Mouse (Mus musculus) embryonic facial prominence, embryonic 12.5 days (tissue): Measurements from ENCODE around the gene Osbpl9. TPM values are rescaled to one million over a fixed set of nuclear protein-coding genes. Genes with fewer than 3 reads are reported as not detected.

Experiments
- ATAC-seq: fragments of 200-750 bp; cut with Nextera tagmentation; 2 replicates; pipeline ENCODE4 v1.8.0; 2017; ENCODE audit not compliant: insufficient number of reproducible peaks, insufficient read depth, low FRiP score, low TSS enrichment
- H3K27ac ChIP-seq: fragments of 300-500 bp; sonication (generic); 2 replicates; pipeline ENCODE4 v1.5.1; 2016; ENCODE audit warnings: mild to moderate bottlenecking
- H3K27me3 ChIP-seq: fragments of 300-500 bp; sonication (generic); 2 replicates; pipeline ENCODE4 v1.6.1; 2016; ENCODE audit warnings: mild to moderate bottlenecking, moderate library complexity
- H3K36me3 ChIP-seq: fragments of 300-500 bp; sonication (generic); 2 replicates; pipeline ENCODE4 v1.6.1; 2016; ENCODE audit warnings: mild to moderate bottlenecking
- H3K4me1 ChIP-seq: fragments of 300-500 bp; sonication (generic); 2 replicates; pipeline ENCODE4 v1.6.1; 2016
- H3K4me2 ChIP-seq: fragments of 300-500 bp; sonication (generic); replicated peaks from 2 replicates; pipeline ENCODE4 v1.6.1; 2016; ENCODE audit warnings: mild to moderate bottlenecking, moderate library complexity
- H3K4me3 ChIP-seq: fragments of 300-500 bp; sonication (generic); 2 replicates; pipeline ENCODE4 v1.5.1; 2016; ENCODE audit warnings: mild to moderate bottlenecking
- H3K9ac ChIP-seq: fragments of 300-500 bp; sonication (generic); 2 replicates; pipeline ENCODE4 v1.6.1; 2016; ENCODE audit warnings: mild to moderate bottlenecking, moderate library complexity
- H3K9me3 ChIP-seq: fragments of 300-500 bp; sonication (generic); 2 replicates; pipeline ENCODE4 v1.6.1; 2016; ENCODE audit warnings: mild to moderate bottlenecking, moderate library complexity
- WGBS: fragments of 180-500 bp; shearing (Covaris S2); methylation state at CpG from one replicate; pipeline ENCODE4 v1.1.7; 2016; 5-methylcytosine and 5-hydroxymethylcytosine counted together
- polyA plus RNA-seq: library from polyadenylated mRNA; unstranded; fragments of >200 nt; fragmentation: Nextera tagmentation; extraction: Ambion mirVana; gene quantifications from 2 replicates; pipeline ENCODE4 v1.2.1, GENCODE M21; 2016

Osbpl9 gene
- polyA plus RNA-seq, 1 experiment from 2014 or later: 76.1 TPM

GRCm38 (mm10) chr4:109092344-109092743 is 109.7 kb downstream of the Osbpl9 start:
- no peak overlapping the region for H3K9ac ChIP-seq
- no peak for ATAC-seq
- no peak overlapping the region for H3K4me2 ChIP-seq
- H3K27ac ChIP-seq: no peak overlapping the region
- H3K4me3 ChIP-seq: no peak overlapping the region
- H3K4me1 ChIP-seq: no peaks in the 10 kb centered on the region
- H3K9me3 ChIP-seq: no peaks in the 10 kb centered on the region
- 89% methylated on average over 5 of the region's 5 CpGs for WGBS
- 0 out of 2 replicates have a peak, but pooled peaks cover 4% of the 10 kb centered on the region for H3K36me3 ChIP-seq
- H3K27me3 ChIP-seq: no peaks in the 10 kb centered on the region

GRCm38 (mm10) chr4:109091241-109091777 is 110.8 kb downstream of the Osbpl9 start:
- Histone ChIP-seq H3K4me1 (no peaks in the 10 kb centered on the region), H3K27ac (no peak overlapping the region), H3K4me2 (no peak overlapping the region), H3K27me3 (no peaks in the 10 kb centered on the region), H3K36me3 (no peaks in the 10 kb centered on the region), H3K4me3 (no peak overlapping the region), H3K9ac (no peak overlapping the region), H3K9me3 (no peaks in the 10 kb centered on the region)
- 82% methylated on average over 8 of the region's 8 CpGs for WGBS
- ATAC-seq: no peak

GRCm38 (mm10) chr4:109089999-109090398 is 112.1 kb downstream of the Osbpl9 start:
- Histone ChIP-seq H3K4me1 (no peaks in the 10 kb centered on the region), H3K4me3 (no peak overlapping the region), H3K27ac (no peak overlapping the region), H3K9me3 (no peaks in the 10 kb centered on the region), H3K27me3 (no peaks in the 10 kb centered on the region), H3K9ac (no peak overlapping the region), H3K36me3 (no peaks in the 10 kb centered on the region), H3K4me2 (no peak overlapping the region)
- ATAC-seq: no peak
- 69% methylated on average over 6 of the region's 6 CpGs for WGBS

GRCm38 (mm10) chr4:109089171-109089570 is 112.9 kb downstream of the Osbpl9 start:
- 85% methylated on average over 5 of the region's 5 CpGs for WGBS
- no peaks in the 10 kb centered on the region for H3K4me1 ChIP-seq
- no peaks in the 10 kb centered on the region for H3K36me3 ChIP-seq
- H3K9ac ChIP-seq: no peak overlapping the region
- no peak overlapping the region for H3K27ac ChIP-seq
- no peak overlapping the region for H3K4me3 ChIP-seq
- no peaks in the 10 kb centered on the region for H3K9me3 ChIP-seq
- H3K27me3 ChIP-seq: no peaks in the 10 kb centered on the region
- no peak for ATAC-seq
- H3K4me2 ChIP-seq: no peak overlapping the region

- Histone ChIP-seq H3K36me3 (peaks cover 35% of the 10 kb centered on the region), H3K9me3 (no peaks in the 10 kb centered on the region)
- WGBS: 72% methylated on average over 5 of the region's 5 CpGs
Measured at GRCm38 (mm10) chr4:109080118-109080517, 122.0 kb downstream of the Osbpl9 start.

GRCm38 (mm10) chr4:109079676-109080075 is 122.4 kb downstream of the Osbpl9 start:
- ATAC-seq: no peak
- H3K9ac ChIP-seq: no peak overlapping the region
- no peaks in the 10 kb centered on the region for H3K4me1 ChIP-seq
- H3K4me3 ChIP-seq: no peak overlapping the region
- no peaks in the 10 kb centered on the region for H3K9me3 ChIP-seq
- H3K4me2 ChIP-seq: no peak overlapping the region
- 72% methylated on average over 3 of the region's 3 CpGs for WGBS
- H3K27ac ChIP-seq: no peak overlapping the region
- no peaks in the 10 kb centered on the region for H3K27me3 ChIP-seq
- H3K36me3 ChIP-seq: peaks cover 35% of the 10 kb centered on the region

More at GRCm38 (mm10) chr4:109080118-109080517, 122.0 kb downstream of the Osbpl9 start:
- H3K27me3 ChIP-seq: no peaks in the 10 kb centered on the region
- ATAC-seq: no peak
- no peak overlapping the region for H3K27ac ChIP-seq
- H3K4me2 ChIP-seq: no peak overlapping the region
- H3K4me3 ChIP-seq: no peak overlapping the region
- H3K4me1 ChIP-seq: no peaks in the 10 kb centered on the region
- no peak overlapping the region for H3K9ac ChIP-seq

- Histone ChIP-seq H3K9ac (no peak overlapping the region), H3K36me3 (peaks cover 33% of the 10 kb centered on the region), H3K4me2 (no peak overlapping the region), H3K4me3 (no peak overlapping the region), H3K9me3 (no peaks in the 10 kb centered on the region), H3K4me1 (no peaks in the 10 kb centered on the region), H3K27me3 (no peaks in the 10 kb centered on the region), H3K27ac (no peak overlapping the region)
- WGBS: 89% methylated on average over 7 of the region's 7 CpGs
- ATAC-seq: no peak
Measured at GRCm38 (mm10) chr4:109078941-109079340, 123.1 kb downstream of the Osbpl9 start.

- Histone ChIP-seq H3K27me3 (no peaks in the 10 kb centered on the region), H3K4me3 (no peak overlapping the region), H3K36me3 (peaks cover 26% of the 10 kb centered on the region), H3K27ac (no peak overlapping the region), H3K9me3 (no peaks in the 10 kb centered on the region), H3K4me1 (0 out of 2 replicates have a peak, but pooled peaks cover 3% of the 10 kb centered on the region), H3K9ac (no peak overlapping the region), H3K4me2 (no peak overlapping the region)
- 81% methylated on average over 3 of the region's 3 CpGs for WGBS
- ATAC-seq: no peak
Measured at GRCm38 (mm10) chr4:109073296-109073695, 128.8 kb downstream of the Osbpl9 start.

GRCm38 (mm10) chr4:109072891-109073290 is 129.2 kb downstream of the Osbpl9 start:
- Histone ChIP-seq H3K4me1 (0 out of 2 replicates have a peak, but pooled peaks cover 3% of the 10 kb centered on the region), H3K36me3 (peaks cover 28% of the 10 kb centered on the region), H3K4me2 (no peak overlapping the region), H3K9ac (no peak overlapping the region), H3K9me3 (no peaks in the 10 kb centered on the region), H3K4me3 (no peak overlapping the region), H3K27ac (no peak overlapping the region), H3K27me3 (no peaks in the 10 kb centered on the region)
- WGBS: 80% methylated on average over 6 of the region's 6 CpGs
- ATAC-seq: no peak

- no peaks in the 10 kb centered on the region for H3K4me1 ChIP-seq
- no peaks in the 10 kb centered on the region for H3K27me3 ChIP-seq
- H3K4me2 ChIP-seq: no peak overlapping the region
- no peak overlapping the region for H3K27ac ChIP-seq
- no peaks in the 10 kb centered on the region for H3K9me3 ChIP-seq
- peaks cover 84% of the 10 kb centered on the region for H3K36me3 ChIP-seq
- no peak overlapping the region for H3K9ac ChIP-seq
- ATAC-seq: no peak
- 89% methylated on average over 5 of the region's 5 CpGs for WGBS
- H3K4me3 ChIP-seq: no peak overlapping the region
Measured at GRCm38 (mm10) chr4:109065714-109066113, 136.4 kb downstream of the Osbpl9 start.

- Histone ChIP-seq H3K36me3 (peaks cover 86% of the 10 kb centered on the region), H3K4me2 (no peak overlapping the region), H3K9me3 (no peaks in the 10 kb centered on the region), H3K27me3 (no peaks in the 10 kb centered on the region), H3K9ac (no peak overlapping the region), H3K27ac (no peak overlapping the region), H3K4me1 (no peaks in the 10 kb centered on the region), H3K4me3 (no peak overlapping the region)
- 83% methylated on average over 6 of the region's 6 CpGs for WGBS
- no peak for ATAC-seq
Measured at GRCm38 (mm10) chr4:109064941-109065340, 137.1 kb downstream of the Osbpl9 start.

- H3K4me3 ChIP-seq: no peak overlapping the region
- no peak overlapping the region for H3K4me2 ChIP-seq
- ATAC-seq: no peak
- H3K9me3 ChIP-seq: no peaks in the 10 kb centered on the region
- no peak overlapping the region for H3K27ac ChIP-seq
- H3K36me3 ChIP-seq: peaks cover 93% of the 10 kb centered on the region
- WGBS: 89% methylated on average over 4 of the region's 4 CpGs
- H3K4me1 ChIP-seq: no peaks in the 10 kb centered on the region
- H3K9ac ChIP-seq: no peak overlapping the region
- H3K27me3 ChIP-seq: no peaks in the 10 kb centered on the region
Measured at GRCm38 (mm10) chr4:109059255-109059821, 142.7 kb downstream of the Osbpl9 start.
